Mouse (Mus musculus) ovary, adult 10 weeks (tissue): ENCODE data around the gene Angptl7. TPM values are rescaled to one million over a fixed set of nuclear protein-coding genes. Genes with fewer than 3 reads are reported as not detected.

ENCODE experiments used
- polyA plus RNA-seq: library from polyadenylated mRNA; stranded (reverse); fragments of 350-450 nt; fragmentation: Illumina TruSeq; extraction: RNeasy Lipid Tissue Mini Kit (QIAGEN cat#74804); gene quantifications from one replicate; pipeline ENCODE4 v1.2.3, GENCODE M21; 2014

The Angptl7 gene
- polyA plus RNA-seq, result 0.74 TPM

GRCm38 (mm10) chr4:148500410-148500867, at the start of gene Angptl7:
Gene Angptl7, minus strand, starts transcription at chr4:148500460.

DNA sequence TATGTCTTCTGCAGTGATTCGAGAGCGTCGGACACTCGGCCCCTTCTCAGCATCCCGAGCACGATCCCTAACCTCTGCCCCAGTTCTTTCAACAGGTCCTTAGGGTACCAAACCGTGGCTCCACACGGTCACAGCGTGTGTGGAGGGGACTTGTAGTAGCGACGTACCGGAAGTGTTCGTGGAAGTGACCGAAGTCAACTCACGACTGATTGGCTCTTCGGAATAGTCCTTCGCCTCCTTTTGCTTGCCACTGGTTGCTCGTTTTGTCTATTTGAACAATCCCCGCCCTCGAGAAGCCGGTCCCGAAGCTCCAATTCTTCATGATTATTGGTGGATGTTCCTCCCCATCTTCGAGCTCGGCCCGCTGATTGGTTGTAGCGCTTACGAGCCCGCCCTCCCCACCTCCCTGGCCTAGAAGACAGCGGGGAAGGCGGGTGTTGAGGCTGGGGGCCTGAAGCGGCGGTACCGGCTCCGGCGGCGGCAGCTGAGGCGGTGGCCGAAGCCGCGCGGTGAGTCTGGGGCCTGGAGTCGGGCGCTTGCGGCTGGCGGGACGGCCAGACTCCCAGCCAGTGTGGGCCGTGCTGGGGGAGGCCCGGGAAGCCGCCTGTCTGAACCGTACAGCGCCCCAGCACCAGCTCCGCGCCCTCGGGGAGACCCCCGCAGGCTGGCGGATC, 51.9 kb downstream of the Angptl7 start, which contains the start of gene Mtor:
Gene Mtor (plus strand): TSS at position 433 of the 674 bp plus-strand sequence.

Other genes with a start within 250 kb of the Angptl7 start
- gene Disp3, start 212.5 kb downstream of the Angptl7 start, polyA plus RNA-seq, result not detected
- 4.4 TPM for gene Ubiad1, start 55.7 kb downstream of the Angptl7 start, polyA plus RNA-seq
- gene Mtor, start 51.8 kb downstream of the Angptl7 start, polyA plus RNA-seq, result 6.1 TPM
- 6.6 TPM for gene Exosc10, start 58.0 kb upstream of the Angptl7 start, polyA plus RNA-seq
- not detected for gene Srm, start 91.0 kb upstream of the Angptl7 start, polyA plus RNA-seq
- not detected for gene Masp2, start 102.1 kb upstream of the Angptl7 start, polyA plus RNA-seq
- gene Tardbp, start 126.6 kb upstream of the Angptl7 start, polyA plus RNA-seq, result 1,046 TPM
- not detected for gene Gm572, start 142.9 kb upstream of the Angptl7 start, polyA plus RNA-seq